Mouse (Mus musculus) right cerebral cortex, adult 2 months (tissue): ENCODE data around the gene Mdga2.
A peak's percentile ranks its signal among the peaks of the same experiment; 100 is the strongest.

ENCODE experiments used
- DNase-seq, 2 experiments: peaks; one replicate each; pipeline ENCODE4 v3.0.0; 2021 to 2022; ENCODE audit warnings: low spot score in 2 of 2

The Mdga2 gene

DNA sequence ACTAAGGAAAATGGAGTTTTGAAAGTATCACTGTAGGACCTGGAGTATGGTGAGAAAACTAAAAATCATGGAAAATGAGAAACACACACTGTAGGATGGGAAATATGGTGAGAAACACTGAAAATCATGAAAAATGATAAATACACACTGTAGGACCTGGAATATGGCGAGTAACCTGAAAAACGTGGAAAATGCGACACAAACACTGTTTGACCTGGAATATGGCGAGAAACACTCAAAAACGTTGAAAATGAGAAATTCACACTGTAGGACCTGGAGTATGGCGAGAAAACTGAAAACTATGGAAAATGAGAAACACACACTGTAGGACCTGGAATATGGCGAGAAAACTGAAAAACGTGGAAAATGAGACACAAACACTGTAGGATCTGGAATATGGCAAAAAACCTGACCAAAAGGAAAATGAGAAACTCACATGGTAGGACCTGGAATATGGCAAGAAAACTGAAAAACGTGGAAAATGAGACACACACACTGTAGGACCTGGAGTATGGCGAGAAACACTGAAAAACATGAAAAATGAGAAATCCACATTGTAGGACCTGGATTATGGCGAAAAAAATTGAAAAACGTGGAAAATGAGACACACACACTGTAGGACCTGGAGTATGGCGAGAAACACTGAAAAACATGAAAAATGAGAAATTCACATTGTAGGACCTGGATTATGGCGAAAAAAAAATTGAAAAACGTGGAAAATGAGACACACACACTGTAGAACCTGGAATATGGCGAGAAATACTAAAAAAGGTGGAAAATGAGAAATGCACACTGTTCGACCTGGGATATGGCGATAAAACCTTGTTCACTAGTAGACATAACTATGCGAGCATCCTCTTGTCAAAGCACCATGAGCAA lies 163.0 kb downstream of the Mdga2 start:
- DNase-seq: no peak

DNA sequence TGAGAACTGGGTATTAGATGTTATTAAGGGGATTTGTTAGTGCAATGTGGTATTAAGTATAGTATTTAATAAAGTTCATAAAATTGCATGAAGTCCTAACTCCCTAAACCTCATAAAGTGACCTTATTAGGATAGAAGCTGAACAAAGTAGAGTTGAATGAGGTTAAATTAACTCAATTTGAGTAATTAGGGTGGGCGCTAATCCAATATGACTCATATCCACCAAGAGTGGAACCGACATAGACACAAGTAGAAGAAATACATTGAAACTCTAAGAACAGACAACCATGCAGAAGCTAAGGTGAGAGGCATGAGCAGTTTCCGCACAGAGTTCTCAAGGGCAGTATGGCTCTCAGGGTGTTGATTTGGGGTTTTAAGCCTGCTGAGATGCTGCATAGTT lies 165.7 kb downstream of the Mdga2 start:
- no peak for DNase-seq

DNA sequence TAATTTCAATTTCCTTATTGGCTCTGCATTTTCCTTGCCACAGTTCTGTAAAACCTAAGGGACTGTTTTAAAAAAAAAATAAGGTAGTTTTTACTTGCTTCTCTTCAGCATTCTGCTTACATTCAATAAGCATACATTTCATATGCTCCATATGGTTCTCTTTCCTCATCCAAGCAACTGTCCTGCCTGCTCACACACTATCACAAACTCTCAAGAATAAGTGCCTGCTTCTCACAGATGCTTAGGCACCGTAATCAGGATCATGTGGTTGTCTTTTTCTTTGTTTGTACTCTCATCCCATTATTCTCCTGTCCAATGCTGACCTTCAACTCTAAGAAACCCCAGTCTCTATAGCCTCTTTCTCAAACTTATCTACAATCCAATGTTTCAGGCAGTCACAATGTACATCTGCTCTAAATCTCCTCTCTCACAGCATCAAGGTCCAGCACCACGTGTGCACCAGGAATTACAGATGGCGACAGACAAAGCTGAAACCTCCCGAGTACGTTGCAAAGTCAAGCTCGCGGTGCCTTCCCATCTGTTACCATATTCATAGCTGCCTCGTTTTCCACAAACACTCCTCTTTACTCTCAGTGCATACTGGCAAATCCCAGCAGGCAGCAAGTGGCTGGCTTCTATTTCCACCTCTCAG lies 177.1 kb downstream of the Mdga2 start:
- DNase-seq: peak; percentile 18 to 22

DNA sequence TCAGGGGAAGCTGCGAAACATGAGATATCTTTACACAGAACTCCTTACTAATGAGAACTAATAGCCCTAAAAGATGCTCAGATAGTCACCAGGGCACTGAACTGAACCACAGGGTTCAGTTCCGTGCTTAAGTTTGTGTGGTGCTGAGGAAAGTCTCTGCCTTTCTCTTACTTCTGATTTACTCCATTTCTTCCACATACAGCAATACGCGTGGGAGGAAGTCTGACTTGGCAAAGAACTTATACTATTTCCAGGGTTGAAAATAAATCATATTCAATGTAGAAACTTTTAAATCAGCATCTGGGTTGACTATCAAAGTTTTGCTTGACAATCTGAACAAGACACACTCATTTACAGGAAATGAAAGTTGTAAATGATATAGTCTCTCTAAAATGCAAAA lies 180.5 kb downstream of the Mdga2 start:
- DNase-seq: peak in 1 of 2 experiments; percentile 26

DNA sequence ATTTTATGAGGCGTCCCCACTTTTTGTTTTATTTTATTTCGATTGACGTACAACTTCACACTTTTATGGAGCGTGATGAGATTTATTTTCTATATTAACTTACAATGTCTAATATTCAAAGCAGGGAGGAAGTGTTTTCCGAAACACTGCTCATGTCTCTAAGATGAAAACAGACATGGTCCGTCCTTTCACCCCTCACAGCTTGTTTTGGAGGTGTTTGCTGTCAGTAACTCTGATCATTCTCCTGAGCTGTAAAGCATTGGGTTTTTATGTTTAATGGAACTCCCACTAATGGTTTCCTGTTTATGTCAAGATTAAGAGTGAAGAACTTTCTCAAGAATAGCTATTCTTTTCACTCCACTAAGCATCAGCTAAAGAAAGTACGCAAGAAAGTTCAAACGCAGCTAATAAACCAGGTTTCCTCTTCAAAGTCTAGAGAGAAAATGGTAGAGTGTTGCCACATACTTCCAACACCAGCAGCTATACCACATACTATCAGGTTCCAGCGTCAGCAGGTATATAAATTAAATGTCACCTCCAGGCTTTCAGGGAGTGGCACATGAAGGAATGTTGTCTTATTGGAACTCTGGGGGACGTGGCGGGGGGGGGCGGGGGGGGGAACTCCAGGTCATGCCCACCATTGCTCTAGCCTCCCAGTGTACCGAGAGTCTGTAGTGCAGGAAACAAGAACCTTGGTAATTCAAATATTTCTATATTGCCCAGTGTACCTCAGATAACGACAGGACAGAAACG lies 186.7 kb downstream of the Mdga2 start:
- DNase-seq: no peak

DNA sequence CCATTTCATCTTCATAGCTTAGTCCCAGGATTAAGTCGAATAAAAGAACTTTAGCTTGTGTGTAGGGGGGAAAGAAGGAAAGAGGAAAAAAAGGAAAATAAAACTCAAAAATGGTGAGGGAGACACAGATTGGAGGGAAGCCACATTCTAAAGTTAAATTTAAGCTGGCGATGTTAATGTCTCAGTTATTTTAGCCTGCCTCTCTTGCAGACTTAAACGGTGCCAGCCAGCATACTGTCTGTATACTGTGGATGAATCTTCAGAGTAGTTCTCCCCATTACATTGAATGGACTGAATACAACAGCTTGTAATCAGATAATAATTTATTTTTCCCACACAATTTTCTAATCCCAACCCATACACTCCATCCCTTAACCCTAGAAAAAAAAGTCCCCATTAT lies 205.2 kb downstream of the Mdga2 start:
- no peak for DNase-seq

DNA sequence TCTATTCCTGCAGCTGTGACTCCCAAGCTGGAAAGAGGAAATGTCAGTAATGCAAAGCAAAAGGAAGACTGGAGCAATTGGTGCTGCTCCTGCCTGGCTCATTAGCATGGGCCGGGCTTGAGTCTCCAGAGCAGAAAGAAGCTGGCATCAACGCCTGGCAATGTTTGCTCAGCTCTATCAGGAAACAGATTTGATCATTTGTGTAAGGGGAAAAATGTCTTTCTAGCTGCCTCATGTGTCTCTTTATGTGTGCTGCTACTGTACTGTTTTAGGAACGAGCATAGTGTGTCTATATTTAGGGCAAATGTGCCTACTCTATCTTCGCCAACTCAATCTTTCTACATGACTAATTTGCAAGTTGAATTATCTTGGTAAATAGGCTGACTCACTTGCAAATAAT lies 211.0 kb downstream of the Mdga2 start:
- DNase-seq: peak; percentile 52 to 55

DNA sequence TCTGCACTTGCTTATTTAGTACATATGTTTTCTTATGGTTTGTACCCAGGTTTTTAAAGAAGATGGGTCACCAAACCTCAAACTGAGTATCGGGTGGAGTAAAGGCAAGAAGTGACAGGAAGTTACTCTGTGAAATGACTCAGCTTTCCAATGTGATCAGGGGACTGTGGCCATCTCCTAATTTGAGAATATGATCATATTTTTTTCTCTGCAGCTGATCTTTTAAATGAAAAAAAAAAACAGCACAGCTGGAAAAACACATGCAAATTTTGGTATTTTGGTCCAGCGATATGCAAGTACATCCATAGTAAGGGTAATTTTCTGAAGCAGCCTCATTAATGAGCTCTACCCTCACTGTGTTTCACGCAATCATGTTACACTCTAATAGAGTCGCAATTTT lies 212.0 kb downstream of the Mdga2 start:
- DNase-seq: no peak

DNA sequence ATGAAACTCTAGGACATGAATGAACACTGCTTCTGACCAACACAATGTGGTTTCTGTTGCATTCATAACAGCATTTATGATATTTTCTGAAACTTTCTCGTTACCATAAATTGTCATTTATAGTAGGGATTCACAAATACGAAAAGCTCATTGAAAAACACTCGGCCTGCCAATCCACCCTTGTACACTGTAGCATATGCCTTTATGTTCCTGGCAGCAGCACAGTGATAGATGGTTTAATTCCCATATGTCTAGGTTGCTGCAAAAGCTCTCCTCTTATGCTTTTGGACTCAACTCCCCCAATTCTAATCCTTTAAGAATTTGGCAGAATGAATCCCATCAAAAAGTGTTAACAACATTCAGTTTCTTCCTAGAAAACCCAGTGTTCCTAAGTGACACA lies 213.2 kb downstream of the Mdga2 start:
- no peak for DNase-seq

DNA sequence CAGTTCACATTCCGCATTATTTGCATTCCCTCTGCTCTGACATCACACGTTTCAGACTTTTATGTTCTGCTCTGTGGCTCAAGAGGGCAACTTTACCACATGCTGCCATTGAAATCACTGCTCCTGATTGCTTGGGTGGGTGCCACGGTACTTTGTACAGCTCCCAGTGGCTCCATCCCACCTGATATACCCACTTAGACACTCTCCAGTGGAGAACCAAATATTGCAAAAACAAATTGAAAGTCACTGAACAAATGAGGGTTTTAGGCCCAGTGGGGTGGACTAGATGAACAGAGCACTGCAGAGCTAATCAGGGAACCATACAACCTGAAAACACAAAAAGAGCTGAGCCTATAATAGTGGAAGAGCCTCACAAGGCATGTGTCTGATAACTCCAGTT lies 268.2 kb downstream of the Mdga2 start:
- DNase-seq: no peak

DNA sequence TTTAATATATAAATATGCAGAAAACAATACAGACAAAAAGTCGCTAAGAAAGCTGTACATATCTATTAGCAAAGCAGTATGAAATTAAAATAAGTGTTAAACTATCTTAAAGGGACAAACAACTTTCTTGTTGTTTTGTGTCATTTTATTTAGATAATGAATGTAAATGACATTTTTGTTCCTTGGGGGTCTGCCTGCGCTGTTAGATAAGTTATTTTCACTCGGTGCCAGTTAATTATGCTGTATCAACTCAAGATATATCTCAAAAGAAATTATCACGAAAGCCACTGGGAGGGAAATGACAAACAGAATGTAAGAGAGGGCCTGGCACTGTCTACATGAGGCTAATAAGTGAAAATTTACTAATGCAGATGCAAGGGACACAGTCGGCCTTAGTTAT lies 306.6 kb downstream of the Mdga2 start:
- DNase-seq: no peak

DNA sequence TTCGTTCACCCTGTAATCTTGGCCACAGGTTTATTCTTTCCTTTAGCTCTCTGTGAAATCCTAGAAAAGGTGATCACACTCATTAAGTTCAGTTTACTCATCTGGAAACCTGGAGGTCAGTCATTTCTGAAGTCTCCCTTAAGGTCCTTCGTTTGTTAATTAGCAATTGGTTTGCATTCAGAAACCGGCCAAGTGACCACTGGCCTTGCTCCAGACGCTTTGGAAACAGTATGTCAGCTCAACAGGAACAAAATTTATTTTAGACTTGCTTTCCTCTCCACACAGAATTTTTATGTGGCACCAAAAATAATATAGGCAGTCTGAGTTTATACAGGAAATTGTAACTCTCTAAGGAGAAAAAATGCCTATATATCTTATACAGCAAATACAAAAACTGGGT lies 323.0 kb downstream of the Mdga2 start:
- DNase-seq: no peak

DNA sequence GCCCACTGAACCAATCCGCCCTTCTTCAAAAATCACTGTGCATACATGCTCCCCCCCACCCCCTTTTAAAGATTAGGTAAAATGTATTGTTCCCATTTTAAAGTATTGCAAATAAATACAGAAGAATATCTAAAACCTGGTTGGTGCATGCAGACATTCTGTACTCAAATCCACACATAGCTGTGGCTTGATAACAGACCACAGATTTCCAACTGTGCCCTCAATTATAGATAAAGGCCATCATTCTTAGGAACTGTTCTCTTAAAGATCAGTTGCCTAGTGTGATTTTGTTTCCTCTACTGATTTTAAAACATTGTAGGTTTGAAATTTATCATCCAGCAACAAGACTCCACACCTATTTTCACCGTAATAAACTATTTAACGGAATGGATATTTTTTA lies 325.6 kb downstream of the Mdga2 start:
- DNase-seq: no peak

DNA sequence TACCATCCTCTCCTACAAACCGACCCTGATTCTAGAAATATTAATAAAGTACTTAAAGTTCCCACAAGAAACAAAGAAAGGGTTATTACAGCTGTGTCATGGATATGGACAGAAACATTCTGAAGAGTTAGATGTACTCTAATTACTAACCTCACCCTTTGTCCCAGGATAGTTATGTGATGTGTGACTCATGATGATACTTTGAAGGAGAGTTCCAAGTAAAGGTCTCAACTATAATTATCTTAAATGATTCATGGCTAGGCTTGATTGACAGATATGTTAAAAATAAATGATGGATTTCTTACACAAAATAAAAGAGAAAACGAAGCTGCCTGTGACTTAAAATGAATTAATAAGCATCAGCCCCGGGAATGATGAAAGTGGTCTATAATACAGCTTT lies 332.1 kb downstream of the Mdga2 start:
- DNase-seq: no peak

DNA sequence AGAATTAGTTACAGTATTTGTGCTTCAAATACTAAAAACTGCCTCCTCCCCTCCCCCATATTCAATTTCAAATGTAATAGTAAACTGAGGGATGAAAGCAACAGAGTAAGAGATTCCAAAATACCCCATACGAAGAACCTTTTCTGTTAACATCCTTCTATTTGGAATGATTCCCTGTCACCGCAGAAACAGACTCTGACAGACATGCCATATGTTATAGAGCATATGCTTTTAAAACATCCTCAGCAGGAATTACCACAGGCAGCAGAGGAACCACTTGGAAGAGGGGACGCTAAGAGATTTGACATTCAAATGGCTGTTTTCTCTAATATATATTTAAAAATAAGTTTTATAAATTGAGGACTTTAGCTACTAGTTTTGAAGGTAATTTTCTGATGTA lies 333.1 kb downstream of the Mdga2 start:
- no peak for DNase-seq

DNA sequence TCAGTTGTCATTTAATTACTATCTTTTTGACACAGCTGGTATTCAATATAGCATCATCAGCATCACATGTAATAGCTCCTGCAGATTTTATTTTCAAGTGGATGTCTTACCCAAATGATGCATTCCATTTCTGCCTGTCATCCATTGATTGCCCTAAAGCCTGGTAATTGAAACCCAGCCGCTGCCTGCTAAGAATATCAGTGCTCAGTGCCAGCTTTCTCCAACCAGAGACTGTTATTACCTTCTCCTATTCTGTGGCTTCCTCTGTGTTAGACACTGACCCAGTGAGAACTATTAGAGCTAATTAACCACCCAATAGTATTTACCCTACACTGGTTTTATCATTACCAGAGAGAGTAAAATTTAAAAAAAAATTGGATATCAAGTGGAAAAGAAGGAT lies 333.7 kb downstream of the Mdga2 start:
- DNase-seq: no peak

DNA sequence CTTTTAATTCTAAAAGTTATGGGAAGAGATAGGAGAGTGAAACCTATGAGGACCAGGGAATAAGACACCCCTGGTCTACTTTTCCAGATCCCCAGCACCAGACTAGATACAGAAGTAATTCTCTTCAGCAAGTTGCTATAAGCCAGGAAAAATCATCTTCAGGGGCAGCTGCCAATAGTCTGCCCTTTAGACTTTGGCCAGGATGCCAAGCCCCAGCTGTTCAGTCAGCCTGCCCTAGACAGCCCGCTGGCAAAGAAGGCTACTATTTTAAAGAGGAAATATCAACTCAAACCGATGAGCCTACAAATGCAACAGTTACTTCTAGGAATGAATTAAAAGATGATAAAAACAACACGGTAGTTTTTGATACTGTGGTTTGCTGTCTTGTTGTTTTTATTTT lies 356.1 kb downstream of the Mdga2 start:
- no peak for DNase-seq

DNA sequence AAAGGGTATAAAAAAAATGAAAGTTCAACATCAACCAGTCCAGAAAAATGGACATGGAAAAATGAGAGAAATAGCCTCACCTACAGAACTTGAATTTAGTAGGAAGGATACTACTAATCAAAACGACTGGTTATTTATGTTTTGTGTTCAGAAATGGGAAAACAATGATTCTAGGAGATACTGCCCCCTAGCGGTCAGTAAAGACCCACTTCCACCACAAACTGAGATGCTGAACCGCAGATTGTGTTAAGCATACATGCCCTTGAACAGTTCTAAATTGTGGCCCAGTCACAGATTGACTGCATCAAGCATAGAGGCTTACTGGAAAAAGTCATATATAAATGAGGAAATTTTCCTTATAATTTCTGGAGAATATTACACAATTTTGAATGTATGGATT lies 369.2 kb downstream of the Mdga2 start:
- DNase-seq: no peak

DNA sequence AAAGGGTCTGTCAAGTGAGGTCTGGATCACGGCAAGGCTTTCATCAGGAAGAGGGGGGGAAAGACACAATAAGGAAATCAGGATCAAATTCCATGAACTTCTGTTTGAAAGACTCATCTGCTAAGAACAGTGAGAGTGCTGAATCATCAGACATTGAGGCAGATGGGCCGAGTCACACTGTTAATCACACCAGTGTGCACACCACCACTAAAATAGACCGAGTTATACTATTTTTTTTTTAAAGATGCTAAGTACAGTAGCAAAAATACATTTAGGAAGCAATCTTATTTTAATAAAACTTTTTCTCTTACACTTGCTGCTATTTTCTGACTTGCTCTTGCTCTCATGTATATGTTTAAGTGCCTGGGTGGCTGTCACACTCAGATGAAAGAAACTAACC lies 382.0 kb downstream of the Mdga2 start:
- DNase-seq: no peak

DNA sequence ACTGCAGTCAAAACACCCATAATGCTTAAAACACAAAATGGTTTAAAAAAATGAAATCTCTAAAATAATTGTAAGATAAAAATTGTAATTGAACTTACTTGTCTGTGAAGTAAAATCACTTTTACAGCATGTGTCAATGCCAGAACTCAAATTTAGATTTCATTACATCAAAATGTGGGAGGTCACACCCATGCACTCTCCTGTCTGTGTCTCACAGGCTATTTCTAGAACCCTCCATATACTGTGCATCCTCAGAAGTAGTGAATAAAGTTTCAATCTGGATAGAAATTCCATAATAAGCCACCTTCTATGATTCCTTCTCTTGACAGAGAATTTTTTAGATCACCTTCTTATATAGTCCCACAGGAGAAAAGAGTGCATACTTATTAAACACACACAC lies 466.7 kb downstream of the Mdga2 start:
- DNase-seq: no peak

DNA sequence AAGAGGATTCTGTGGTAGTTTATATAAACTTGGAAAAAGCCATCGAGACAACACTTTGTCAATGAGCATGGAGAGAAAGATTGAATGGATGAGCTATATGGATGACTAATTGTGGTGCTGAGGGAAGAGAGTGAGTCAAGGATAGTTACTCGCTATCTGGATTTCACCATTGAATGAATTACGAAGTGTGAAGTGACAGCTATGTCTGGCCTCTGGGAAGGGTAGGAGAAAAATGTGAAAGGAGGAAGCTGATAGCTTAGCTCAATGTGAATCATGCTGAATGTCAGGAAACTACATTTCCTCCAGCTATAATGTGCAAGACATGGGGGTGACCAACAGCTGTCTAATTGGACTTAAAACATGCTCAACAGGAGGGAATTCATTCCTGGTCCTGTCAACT lies 487.8 kb downstream of the Mdga2 start:
- DNase-seq: no peak

DNA sequence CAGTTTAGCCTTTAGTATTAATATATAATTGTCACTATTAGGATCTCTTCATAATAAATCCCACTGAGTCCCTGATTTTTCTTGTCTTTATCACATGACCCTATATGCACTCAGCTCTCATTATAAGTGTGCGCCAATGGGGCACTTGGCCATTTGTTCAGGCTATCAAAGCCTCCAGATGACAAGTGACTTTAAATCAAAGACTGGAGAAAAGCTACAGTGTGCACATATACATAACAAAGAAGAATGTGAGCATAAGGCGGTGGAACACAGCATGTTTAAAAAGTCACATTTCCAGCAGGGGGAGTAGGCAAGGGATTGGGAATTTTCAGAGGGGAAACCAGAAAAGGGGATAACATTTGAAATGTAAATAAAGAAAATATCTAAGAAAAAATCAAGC lies 497.9 kb downstream of the Mdga2 start:
- no peak for DNase-seq

DNA sequence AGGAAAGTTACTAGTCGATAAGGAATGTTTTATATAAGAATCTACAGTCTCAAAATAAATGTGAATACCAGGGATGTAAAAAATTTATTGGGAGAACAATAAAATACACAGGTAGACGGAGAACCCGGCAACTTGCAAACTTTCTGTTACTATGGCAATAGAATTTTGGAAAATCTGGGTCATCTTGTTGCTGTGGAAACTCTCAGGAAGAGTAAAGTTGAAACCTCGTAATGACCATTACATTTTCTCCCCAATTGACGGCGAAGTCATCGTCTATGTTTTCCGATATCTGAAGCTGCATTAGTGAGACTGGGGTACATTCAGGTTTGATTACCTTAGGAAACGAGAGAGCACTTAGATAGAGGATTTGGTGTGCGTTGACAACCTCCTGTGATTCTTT lies 514.0 kb downstream of the Mdga2 start:
- DNase-seq: no peak
